Mouse (Mus musculus): ENCODE data around the gene Large1. TPM values are rescaled to one million over a fixed set of nuclear protein-coding genes. Genes with fewer than 3 reads are reported as not detected.

Gene Large1
- polyA plus RNA-seq, 2 experiments = 15.0 to 20.6 TPM

- ATAC-seq (ENCODE audit: low FRiP score, low read depth) = no peak
- H3K4me3 ChIP-seq (replicated peaks; ENCODE audit: low read length) = no peak overlapping the region
- WGBS = 74% methylated on average over 1 of the region's 1 CpGs
These were observed 210.5 kb downstream of the Large1 start for GRCm38 (mm10) chr8:73142660-73143395.

GRCm38 (mm10) chr8:73135397-73135796 is 217.9 kb downstream of the Large1 start:
- Histone ChIP-seq H3K4me3 (replicated peaks; ENCODE audit: low read length) (no peak overlapping the region), H3K27ac (replicated peaks; ENCODE audit: low read depth, low read length) (no peak overlapping the region), H3K4me1 (ENCODE audit: control insufficient read depth, insufficient read depth, low read length) (no peaks in the 10 kb centered on the region), H3K9me3 (ENCODE audit: control insufficient read depth, low read length) (no peaks in the 10 kb centered on the region), H3K4me2 (replicated peaks; ENCODE audit: low read depth, low read length, severe bottlenecking) (no peak overlapping the region), H3K36me3 (ENCODE audit: control insufficient read depth, insufficient read depth, low read length) (0 out of 2 replicates have a peak, but pooled peaks cover 4% of the 10 kb centered on the region), H3K9ac (ENCODE audit: low read depth, low read length, severe bottlenecking) (no peak overlapping the region), H3K27me3 (ENCODE audit: control insufficient read depth, insufficient read depth, low read length) (no peaks in the 10 kb centered on the region)
- ATAC-seq (ENCODE audit: low FRiP score, low read depth) (no peak), DNase-seq (ENCODE audit: low spot score) (no peak)
- WGBS = 73% methylated on average over 6 of the region's 6 CpGs
- TF ChIP-seq POLR2A (IDR thresholded peaks at IDR 0.05; ENCODE audit: borderline replicate concordance, extremely low read depth, insufficient read depth, insufficient read length) = no peak

More at GRCm38 (mm10) chr8:73142660-73143395, 210.5 kb downstream of the Large1 start:
- Histone ChIP-seq H3K27me3 (ENCODE audit: control insufficient read depth, insufficient read depth, low read length) (no peaks in the 10 kb centered on the region), H3K9me3 (ENCODE audit: control insufficient read depth, low read length) (no peaks in the 10 kb centered on the region), H3K36me3 (ENCODE audit: control insufficient read depth, insufficient read depth, low read length) (no peaks in the 10 kb centered on the region), H3K27ac (replicated peaks; ENCODE audit: low read depth, low read length) (no peak overlapping the region), H3K9ac (ENCODE audit: low read depth, low read length, severe bottlenecking) (no peak overlapping the region), H3K4me1 (ENCODE audit: control insufficient read depth, insufficient read depth, low read length) (no peaks in the 10 kb centered on the region), H3K4me2 (replicated peaks; ENCODE audit: low read depth, low read length, severe bottlenecking) (no peak overlapping the region)
- DNase-seq (ENCODE audit: low spot score) = no peak
- TF ChIP-seq POLR2A (IDR thresholded peaks at IDR 0.05; ENCODE audit: borderline replicate concordance, extremely low read depth, insufficient read depth, insufficient read length) = no peak

GRCm38 (mm10) chr8:73132080-73132479 is 221.3 kb downstream of the Large1 start:
- no peak overlapping the region for H3K27ac ChIP-seq (replicated peaks; ENCODE audit: low read depth, low read length)
- H3K27me3 ChIP-seq (ENCODE audit: control insufficient read depth, insufficient read depth, low read length) = no peaks in the 10 kb centered on the region
- no peak for TF ChIP-seq POLR2A (IDR thresholded peaks at IDR 0.05; ENCODE audit: borderline replicate concordance, extremely low read depth, insufficient read depth, insufficient read length)
- no peaks in the 10 kb centered on the region for H3K9me3 ChIP-seq (ENCODE audit: control insufficient read depth, low read length)
- no peak overlapping the region for H3K9ac ChIP-seq (ENCODE audit: low read depth, low read length, severe bottlenecking)
- WGBS = 72% methylated on average over 2 of the region's 2 CpGs
- 0 out of 2 replicates have a peak, but pooled peaks cover 4% of the 10 kb centered on the region for H3K36me3 ChIP-seq (ENCODE audit: control insufficient read depth, insufficient read depth, low read length)
- ATAC-seq (ENCODE audit: low FRiP score, low read depth) (no peak), DNase-seq (ENCODE audit: low spot score) (no peak)
- no peak overlapping the region for H3K4me3 ChIP-seq (replicated peaks; ENCODE audit: low read length)
- no peak overlapping the region for H3K4me2 ChIP-seq (replicated peaks; ENCODE audit: low read depth, low read length, severe bottlenecking)
- no peaks in the 10 kb centered on the region for H3K4me1 ChIP-seq (ENCODE audit: control insufficient read depth, insufficient read depth, low read length)

- Histone ChIP-seq H3K27ac (replicated peaks; ENCODE audit: low read depth, low read length) (no peak overlapping the region), H3K4me1 (ENCODE audit: control insufficient read depth, insufficient read depth, low read length) (no peaks in the 10 kb centered on the region), H3K4me2 (replicated peaks; ENCODE audit: low read depth, low read length, severe bottlenecking) (no peak overlapping the region), H3K36me3 (ENCODE audit: control insufficient read depth, insufficient read depth, low read length) (no peaks in the 10 kb centered on the region), H3K9me3 (ENCODE audit: control insufficient read depth, low read length) (no peaks in the 10 kb centered on the region), H3K27me3 (ENCODE audit: control insufficient read depth, insufficient read depth, low read length) (no peaks in the 10 kb centered on the region), H3K4me3 (replicated peaks; ENCODE audit: low read length) (no peak overlapping the region), H3K9ac (ENCODE audit: low read depth, low read length, severe bottlenecking) (no peak overlapping the region)
- 48% methylated on average over 5 of the region's 5 CpGs for WGBS
- ATAC-seq (ENCODE audit: low FRiP score, low read depth) (no peak), DNase-seq (ENCODE audit: low spot score) (no peak)
- no peak for TF ChIP-seq POLR2A (IDR thresholded peaks at IDR 0.05; ENCODE audit: borderline replicate concordance, extremely low read depth, insufficient read depth, insufficient read length)
These were observed 229.4 kb downstream of the Large1 start for GRCm38 (mm10) chr8:73123864-73124499.

- Histone ChIP-seq H3K36me3 (ENCODE audit: control insufficient read depth, insufficient read depth, low read length) (no peaks in the 10 kb centered on the region), H3K27ac (replicated peaks; ENCODE audit: low read depth, low read length) (no peak overlapping the region), H3K9ac (ENCODE audit: low read depth, low read length, severe bottlenecking) (no peak overlapping the region), H3K4me3 (replicated peaks; ENCODE audit: low read length) (no peak overlapping the region), H3K4me2 (replicated peaks; ENCODE audit: low read depth, low read length, severe bottlenecking) (no peak overlapping the region), H3K27me3 (ENCODE audit: control insufficient read depth, insufficient read depth, low read length) (no peaks in the 10 kb centered on the region), H3K4me1 (ENCODE audit: control insufficient read depth, insufficient read depth, low read length) (no peaks in the 10 kb centered on the region), H3K9me3 (ENCODE audit: control insufficient read depth, low read length) (no peaks in the 10 kb centered on the region)
- ATAC-seq (ENCODE audit: low FRiP score, low read depth) = no peak
- WGBS = 89% methylated on average over 1 of the region's 1 CpGs
- no peak for TF ChIP-seq POLR2A (IDR thresholded peaks at IDR 0.05; ENCODE audit: borderline replicate concordance, extremely low read depth, insufficient read depth, insufficient read length)
- DNase-seq (ENCODE audit: low spot score) = no peak
These were observed 240.9 kb downstream of the Large1 start for GRCm38 (mm10) chr8:73112332-73112895.

All from limb, embryonic 14.5 days (tissue).